Mouse (Mus musculus): ENCODE measurements at regions not wholly inside any gene's neighbourhood (a gene's known extent, or its start where the extent isn't known, plus 50 kb on each side); places are given as distances from the start of the nearest gene placed in this dataset.
A peak's percentile ranks its signal among the peaks of the same experiment; 100 is the strongest.

DNA sequence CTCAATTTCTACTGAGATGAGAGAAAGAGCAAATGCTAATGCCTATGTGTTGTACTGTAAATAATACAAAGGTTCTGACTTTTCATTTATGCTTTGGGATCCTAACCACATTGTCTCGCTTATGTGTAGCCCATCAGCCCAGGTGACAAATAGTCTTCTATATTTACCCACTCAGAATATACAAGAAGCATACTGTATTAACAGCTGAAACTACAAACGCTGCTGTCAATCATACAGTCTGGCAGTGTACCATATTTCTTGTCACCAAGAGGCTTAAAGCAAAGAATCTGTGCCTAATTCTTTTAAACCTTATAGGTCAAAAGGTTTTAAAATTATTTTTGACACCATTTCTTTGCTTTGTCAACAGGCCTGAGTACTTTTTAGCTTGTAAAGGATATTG, 160.8 kb upstream of the Pitx2 start:
- DNase-seq (ENCODE audit: low read depth, low spot score): no peak

- no peak for DNase-seq (ENCODE audit: low read depth, low spot score)
Measured at GRCm38 (mm10) chr3:129044834-129045233, 154.8 kb upstream of the Pitx2 start.

GRCm38 (mm10) chr3:129049899-129050597, 149.6 kb upstream of the Pitx2 start:
- no peak for DNase-seq (ENCODE audit: low read depth, low spot score)

DNA sequence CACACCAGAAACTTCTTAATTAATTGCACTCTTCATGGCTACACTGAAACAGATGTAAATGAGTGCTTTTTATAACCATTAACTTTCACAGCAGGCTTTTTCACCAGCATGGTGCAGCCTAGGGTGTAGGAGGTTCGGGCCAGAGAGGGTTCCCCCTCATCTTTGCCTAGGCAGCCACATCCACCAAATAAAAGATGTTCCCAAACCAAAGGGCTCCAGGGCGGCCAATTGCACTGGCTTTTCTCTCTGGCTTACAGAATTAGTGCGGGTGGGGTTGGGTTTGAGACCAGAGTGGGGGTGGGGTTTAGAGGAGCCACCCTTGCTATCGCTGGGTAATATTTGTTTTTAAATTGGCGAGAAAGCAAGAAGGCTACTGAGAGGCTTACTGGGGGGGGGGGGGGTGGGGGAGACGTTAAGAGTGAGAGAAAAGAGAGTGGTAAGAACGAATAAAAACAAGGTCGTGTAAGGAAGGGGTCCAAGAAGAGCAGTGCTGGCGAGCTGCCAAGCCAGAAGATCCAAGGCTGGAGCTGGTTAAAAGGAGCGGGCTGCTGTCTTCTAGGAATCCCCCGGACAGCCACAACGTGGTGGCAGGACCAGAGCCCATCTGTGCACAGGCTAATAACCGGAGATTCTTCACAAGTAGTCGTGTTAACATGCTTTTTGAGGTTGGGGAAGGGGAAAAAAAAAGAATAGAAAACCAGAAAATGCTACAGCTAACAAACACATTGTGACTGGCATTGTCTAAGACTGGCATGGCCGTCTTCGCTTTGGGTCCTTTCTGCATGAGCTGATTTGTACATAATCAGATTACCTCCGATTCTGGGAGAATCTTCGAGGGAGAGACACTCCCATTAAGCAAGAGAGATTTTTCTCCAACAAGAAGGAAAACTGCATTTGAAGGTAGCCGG, 134.0 kb upstream of the Pitx2 start:
- DNase-seq (ENCODE audit: low read depth, low spot score): peak; percentile 1

DNA sequence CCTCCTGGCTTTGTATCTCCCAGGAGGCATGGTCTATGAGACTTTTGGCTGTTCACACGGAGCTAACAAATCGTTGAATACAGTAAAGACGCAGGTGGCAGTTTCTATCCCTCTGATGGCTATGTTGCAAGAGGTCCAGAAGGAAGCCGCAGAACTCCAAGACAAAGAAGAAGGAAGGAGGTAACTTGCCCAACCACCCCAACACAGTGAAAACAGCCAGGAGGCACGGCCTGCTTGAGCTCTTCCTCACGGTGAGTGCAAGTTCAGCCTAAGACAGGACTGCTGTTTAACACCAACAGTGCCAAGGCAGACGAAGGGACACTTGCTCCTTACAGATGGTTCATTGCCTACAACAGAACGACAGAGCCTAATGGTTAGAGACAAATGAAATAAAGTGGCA, 130.0 kb upstream of the Pitx2 start:
- no peak for DNase-seq (ENCODE audit: low read depth, low spot score)

GRCm38 (mm10) chr3:129070521-129070933, 129.2 kb upstream of the Pitx2 start:
- DNase-seq (ENCODE audit: low read depth, low spot score): no peak

- DNase-seq (ENCODE audit: low read depth, low spot score): no peak
Measured at GRCm38 (mm10) chr3:129071002-129071401, 128.7 kb upstream of the Pitx2 start.

DNA sequence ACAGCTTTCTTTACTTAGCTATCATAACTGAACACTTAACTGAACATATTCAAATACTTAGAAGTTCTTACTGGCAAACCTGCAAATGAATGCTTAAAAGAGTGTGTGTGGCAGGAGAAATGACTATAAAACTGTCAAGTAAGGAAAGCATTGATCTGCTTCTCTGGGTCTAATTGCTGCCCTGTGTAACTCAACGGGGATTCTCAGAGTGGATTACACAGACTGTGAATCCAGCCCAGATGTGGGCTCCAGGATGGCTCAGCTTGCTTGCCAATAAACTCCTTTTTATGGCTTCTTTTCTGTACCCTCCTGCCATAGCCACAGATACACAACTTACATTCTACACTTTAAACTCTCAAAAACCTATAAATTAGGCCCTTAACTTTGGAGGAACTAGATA, 123.3 kb upstream of the Pitx2 start:
- DNase-seq (ENCODE audit: low read depth, low spot score): no peak

DNA sequence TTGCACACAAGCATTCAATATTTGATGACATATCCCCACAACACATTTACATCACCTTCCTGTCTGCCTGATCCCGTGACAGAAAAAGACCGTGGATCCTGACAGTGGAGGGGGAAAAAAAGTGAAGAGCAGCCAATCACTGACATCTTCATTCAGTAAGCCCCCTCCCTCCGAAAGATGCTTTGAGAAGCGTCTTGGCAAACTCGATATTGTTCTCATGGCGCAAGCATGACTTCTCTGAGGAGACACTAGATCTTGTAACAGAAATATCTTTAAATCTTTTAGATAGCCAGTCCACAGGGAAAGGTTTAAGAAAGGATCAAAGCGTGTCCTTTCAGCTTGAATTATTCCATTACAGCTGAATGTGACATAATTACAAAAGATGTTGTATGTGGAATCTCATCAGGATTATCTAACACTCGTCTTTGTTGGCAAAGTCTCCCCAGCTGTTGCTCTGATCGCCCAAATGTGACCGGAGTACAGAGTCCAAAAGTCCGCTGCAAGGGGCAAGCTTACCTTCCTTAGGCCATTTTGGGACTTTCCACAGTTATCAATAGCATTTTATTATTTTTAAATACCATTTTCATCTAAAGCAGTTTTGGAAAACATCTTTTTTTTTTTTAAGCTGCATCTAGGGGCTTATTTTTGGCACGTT, 95.8 kb upstream of the Pitx2 start:
- no peak for DNase-seq (ENCODE audit: low read depth, low spot score)

DNA sequence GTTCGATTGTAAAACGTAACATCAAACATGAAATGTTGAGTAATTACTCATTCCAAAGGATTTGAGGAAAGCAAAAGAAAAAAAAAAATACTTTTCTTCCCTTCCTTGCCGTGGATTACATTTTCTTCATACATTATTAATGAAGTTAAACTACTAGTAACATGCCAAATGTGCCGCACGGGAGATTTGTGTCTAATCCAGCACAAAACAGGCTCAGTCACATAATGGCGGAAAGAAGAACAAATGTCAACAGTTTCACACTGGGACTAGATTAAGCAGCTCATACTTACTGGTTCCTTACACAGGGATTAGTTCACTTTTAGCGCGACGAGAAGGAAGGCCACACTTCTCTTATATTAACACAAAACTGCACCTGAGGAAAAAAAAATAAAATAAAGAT, 94.9 kb upstream of the Pitx2 start:
- no peak for DNase-seq (ENCODE audit: low read depth, low spot score)

DNA sequence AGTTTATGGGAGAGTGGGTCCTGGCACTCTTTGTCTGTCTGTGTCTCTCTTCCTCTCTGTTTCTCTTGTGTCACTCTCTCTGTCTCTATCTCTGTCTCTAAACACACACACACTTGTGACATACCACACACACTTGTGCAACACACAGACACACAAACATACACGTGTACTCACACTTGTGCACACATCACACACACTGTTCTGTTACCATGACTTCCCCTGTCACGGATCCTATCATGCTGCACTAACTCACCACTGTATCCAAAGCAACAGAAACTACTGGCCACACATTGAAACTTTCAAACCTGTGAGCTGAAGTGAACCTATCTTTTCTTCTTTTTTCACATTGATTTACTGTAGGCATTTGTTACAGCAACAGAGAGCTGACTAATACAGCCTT, 93.5 kb upstream of the Pitx2 start:
- DNase-seq (ENCODE audit: low read depth, low spot score): no peak

DNA sequence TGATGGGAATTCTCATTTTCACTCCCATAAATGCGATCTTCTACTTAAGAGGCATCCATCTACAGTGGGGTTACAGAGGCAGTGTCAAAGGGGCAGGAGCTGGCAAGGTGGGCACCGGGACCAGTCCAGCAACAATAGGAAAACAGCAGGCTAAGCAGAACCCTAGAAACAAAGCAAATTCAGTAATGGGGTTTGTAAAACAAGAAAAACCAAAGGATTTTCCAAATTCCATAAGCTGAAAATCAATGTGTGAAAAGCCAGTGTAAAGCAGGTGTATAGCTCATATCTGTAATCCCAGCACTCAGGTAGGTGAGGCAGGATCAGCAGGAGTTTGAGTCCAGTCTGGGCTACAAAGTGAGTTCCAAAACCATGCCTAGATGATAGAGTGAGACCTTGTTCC, 69.2 kb upstream of the Pitx2 start:
- DNase-seq (ENCODE audit: low read depth, low spot score): no peak

DNA sequence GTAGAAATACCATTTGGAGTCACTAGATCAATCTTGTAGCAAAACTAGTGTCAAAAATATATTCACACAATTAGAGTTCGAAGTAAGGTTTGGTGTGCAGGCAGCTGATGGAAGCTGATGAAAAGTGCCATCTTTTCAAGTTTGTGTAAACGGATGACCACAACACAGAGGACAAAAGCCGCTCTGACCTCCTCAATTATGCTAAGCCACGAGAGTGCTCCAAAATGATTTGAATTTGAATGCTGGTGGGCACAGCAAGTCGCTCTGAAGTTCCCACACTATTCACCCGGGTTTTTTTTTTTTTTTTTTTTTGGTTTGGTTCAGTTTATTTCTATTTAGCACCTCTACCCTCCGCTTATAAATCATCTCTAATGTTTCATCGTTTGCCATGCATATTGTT, 68.5 kb upstream of the Pitx2 start:
- no peak for DNase-seq (ENCODE audit: low read depth, low spot score)

DNA sequence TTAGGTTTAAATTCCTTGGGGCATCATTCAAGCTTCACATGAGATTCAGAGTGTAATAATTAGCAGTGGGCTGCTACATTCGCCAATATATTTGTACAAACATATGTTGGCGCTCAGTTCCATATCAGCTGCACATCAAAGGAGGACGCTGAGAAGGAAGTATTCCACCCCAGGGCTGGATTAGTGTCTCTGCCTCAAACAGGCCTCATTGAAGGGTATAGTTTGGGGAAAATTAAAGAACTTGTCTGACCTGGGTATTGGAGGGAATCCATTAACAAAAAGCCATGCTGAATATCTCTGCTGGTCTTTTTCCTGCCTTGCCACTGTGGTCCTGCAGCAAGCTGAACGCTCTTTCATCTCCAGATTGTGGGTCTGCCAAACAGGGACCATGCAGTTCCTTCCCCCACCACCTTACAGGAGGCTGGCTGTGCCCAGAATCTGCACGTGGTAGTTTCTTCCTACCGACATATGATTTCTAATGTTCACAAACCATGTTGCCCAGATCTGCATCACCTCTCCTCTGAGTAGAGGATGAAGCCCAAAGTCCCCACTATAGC, 67.7 kb upstream of the Pitx2 start:
- no peak for DNase-seq (ENCODE audit: low read depth, low spot score)
